Mouse (Mus musculus): ENCODE data around the gene Zfp184. TPM values are rescaled to one million over a fixed set of nuclear protein-coding genes. Genes with fewer than 3 reads are reported as not detected.

Zfp184 gene
- total RNA-seq, 1 experiment from 2014 or later, result 1.3 TPM

DNA sequence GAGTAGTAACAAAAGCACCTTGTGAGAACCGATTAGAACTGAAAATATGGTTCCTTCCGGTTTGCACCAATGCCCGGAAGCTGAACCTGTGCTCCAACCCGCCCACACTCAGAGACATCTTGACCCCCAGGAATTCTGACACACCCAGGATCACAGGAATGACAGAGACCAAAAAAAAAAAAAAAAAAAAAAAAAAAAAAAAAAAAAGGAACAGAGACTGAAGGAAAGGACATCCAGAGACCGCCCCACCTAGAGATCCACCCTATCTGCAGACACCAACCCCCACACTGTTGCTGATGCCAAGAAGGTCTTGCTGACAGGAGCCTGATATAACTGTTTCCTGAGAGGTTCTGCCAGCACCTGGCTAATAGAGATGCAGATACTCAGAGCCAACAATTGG lies 47.7 kb downstream of the Zfp184 start:
- no peak for DNase-seq

DNA sequence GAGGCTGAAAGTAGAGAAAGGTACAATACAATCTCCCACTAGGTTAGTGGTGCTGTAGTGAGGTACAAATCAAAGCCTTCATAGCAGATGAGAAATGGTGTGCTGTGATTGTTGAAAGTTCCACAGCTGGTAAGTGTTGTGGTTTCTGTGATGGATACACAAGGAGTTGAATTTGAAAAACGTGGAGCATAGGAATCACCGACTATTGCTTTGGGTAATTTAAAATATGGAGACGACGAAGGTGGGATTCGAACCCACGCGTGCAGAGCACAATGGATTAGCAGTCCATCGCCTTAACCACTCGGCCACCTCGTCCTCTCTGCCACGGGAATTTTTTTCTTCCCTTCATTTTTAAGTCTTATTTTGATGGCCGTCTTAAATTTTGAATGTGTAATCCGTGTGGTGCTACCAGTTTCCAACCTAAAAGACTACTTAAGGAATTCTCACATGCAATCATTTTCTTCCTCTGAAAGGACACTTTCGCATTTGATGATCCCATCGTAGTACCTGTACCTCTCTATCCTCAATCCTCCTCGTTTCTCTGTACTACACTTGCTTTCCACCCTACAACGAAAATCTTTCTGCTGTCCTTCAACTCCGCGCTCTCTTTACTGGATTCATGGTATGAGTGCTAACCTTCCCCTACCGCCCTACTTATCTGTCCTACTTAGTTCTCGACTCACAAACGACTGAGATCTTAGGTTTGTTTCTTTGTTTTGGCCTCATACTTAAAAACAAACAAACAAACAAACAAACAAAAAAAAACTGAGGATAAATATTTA lies 49.3 kb downstream of the Zfp184 start:
- peak; percentile 37 for DNase-seq

DNA sequence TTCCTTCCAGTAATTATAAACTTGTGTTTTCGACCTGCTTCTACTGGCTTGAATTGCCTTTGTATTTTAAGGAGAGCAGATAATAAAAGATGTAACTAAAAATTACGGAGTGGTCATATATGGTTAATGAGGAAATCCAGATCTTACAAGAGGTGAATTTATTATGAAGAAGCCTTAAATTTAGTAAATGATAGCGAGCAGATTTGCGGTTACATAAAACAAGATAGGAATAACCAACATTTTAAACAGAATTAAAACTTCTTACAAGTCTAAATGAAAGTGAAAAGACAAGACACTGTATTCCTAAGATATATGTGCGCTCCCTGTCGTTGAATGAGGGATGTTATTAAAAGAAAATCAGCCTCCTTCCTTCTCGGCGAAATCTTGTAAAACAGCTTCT lies 50.0 kb downstream of the Zfp184 start:
- DNase-seq, result no peak

DNA sequence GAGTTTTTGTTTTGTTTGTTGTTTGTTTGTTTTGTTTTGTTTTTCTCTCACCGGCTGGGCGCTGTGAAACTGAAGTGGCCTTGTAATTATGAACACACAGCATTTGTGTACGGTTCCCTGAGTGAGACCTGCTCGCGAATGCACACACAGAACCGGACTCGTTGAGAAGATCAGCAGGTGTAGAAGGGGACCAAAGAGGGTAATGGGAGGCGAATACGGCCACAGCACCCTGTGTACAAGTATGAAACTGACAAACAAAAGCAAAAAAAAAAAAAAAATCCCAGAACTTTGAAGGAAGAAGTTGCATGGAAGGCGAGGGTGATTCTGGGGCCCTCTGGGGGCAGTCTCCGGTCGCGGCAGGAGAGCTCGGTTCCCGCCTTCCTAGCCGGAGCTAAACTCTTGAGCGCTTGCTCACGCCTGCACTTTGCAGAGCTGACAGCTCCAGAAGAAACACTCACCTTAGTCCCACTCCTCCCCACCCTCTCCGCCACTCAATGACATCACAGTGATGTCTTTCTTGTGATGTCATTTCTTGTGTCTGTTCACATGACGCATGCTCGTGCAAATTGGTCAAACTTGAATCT lies 50.5 kb downstream of the Zfp184 start:
- peak; percentile 49 for DNase-seq

DNA sequence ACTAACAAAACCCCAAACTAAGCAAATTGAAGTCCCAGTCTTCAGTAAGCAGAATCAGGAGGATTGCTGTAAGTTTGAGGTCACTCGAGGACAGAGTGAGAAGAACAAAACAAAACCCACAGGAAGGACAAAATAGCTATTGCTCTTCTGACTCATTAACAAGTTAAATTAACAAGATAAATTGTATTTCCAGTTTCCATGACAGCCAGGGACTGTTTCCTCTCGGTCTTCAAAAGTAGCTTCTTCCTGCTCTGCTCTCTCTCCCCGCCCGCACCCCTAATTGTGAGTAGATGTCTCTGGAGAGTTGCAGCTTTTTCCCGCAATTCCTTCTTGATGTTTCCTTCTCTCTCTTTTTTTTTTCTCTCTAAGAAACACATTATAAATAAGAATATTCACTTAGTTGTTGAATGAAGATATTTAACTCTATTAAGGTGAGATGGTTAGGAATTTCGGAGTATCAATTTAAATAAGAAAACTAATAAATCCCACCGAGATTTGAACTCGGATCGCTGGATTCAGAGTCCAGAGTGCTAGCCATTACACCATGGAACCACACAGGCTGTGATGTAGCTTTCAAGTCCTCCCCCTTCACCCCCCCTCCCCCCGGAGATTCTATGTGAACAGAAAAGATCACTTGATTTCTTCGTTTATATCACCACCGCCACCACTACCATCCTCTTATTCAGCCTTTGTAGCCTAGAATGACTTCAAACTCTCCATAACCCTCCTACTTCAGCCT lies 51.4 kb downstream of the Zfp184 start:
- DNase-seq, result no peak

GRCm38 (mm10) chr13:21996840-21997185 lies 51.9 kb downstream of the Zfp184 start:
- DNase-seq, result no peak

DNA sequence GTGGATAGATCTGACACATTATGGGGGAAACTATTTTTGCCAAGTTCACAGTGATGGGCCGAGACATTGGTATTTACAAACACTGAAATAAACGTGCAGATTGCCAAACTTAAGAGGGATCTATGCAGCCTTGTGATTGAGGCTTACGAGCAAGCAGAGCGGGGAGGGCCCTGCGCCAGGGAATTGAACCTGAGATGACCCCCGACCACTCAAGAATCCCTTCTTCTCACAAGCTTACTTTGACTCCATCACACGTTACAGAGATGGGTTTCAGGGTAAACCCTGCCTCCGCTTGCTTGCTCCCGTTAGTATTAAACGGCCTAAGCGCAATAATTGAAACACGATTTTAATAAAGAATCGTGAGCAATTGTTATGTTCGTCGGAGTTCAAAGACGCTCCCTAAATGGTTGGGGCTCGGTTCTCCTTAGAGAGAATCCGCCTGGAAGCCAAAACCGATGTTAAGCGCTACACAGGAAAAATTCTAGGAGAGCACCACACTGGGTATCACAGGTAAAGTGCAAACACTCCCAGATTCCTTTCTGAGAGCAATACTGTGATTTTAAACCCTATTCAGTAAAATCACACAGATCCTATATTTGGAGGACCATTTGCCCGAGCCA lies 52.4 kb downstream of the Zfp184 start:
- no peak for DNase-seq

DNA sequence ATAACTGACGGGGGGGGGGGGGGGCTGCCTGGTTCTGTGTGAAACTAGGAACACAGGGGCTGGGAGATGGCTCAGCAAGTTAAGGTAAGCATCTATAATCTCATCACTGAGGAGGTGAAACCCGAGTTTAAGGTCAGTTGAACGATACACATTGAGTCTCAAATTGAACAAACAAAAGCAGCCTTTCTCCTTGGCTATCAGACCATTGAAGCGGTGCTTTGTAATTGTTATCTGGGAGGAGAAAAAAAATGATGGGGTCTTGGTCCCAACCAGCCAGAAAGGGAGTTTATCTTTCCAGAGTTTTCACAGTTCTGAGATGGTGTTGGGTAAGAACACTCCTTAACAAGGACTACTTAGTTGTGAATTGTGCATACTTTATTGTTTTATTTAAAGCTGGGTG lies 52.9 kb downstream of the Zfp184 start:
- DNase-seq, result no peak

GRCm38 (mm10) chr13:21998412-21998811 lies 53.5 kb downstream of the Zfp184 start:
- DNase-seq, result no peak

GRCm38 (mm10) chr13:21999147-21999546 lies 54.3 kb downstream of the Zfp184 start:
- DNase-seq, result no peak

DNA sequence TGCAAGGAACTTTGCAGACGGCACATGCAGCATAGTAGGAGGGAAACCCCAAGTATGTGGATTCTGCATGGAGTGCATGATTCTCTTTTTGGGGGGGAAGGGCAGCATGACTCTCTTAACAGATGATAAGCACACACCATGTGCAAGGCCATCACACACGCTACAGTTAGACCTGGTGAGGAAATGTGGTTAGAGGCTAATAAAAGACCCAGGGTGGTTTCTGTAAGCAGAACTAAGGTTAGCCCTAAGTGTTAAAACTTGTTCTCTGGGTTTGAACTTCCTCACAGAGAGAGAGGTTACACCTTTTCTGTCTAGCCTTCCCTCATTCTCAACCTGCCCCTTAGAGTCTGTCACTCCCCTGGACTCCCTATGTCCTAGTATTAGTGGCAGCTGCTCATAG lies 56.5 kb downstream of the Zfp184 start:
- no peak for DNase-seq

DNA sequence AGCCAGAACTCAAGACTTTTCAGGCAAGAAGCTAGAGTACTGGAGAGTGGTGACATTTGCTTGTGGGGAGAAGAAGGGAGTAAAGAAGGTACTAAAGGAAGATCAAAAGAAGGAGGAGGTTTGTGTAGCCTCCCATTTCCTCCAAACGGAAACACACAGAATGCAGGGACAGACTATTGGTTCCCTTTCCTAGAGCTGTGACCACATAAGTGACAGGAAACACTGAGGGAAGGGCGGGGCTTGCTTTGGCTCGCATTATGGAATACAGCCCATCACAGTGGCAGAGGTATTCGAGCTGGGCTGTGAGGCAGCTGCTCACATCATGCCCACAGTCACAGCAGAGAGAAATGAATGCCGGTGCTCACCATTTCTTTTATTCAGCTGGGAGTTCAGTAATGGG lies 56.9 kb downstream of the Zfp184 start:
- DNase-seq, result no peak

DNA sequence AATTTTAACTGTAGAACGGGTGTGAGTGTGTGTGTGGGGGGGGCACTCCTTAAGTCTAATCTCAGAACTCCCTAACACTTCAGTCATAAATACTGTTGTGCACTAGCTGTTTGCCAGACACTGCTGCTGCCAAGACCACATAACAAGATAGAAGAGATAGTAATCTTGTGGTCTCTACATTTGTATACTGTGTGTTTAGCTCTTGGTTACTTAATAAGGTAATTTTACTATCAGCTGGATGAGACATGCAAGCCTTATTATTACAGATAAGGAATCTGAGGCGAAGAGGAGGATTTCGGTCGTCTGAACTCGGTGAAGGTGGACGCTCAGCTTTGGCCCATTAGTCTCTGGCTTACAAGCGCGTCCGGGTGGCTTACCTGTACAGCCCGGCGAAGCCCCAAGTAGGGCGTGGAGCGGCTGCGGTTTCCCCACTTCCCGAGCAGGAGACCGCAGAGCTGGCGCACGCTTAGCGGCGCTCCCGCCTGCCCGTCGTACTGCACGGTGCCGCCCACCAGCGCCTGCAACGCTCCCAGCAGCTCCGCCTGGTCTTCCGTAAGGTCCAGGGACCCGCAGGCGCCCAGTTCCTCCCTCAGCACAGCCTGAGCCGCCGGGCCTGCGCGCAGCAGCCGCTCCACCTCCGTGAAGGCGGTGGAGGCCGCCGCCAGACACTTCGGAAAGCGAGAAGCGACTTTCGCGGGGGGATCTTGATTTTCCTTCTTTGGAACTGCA lies 60.9 kb downstream of the Zfp184 start:
- peak; percentile 48 for DNase-seq

DNA sequence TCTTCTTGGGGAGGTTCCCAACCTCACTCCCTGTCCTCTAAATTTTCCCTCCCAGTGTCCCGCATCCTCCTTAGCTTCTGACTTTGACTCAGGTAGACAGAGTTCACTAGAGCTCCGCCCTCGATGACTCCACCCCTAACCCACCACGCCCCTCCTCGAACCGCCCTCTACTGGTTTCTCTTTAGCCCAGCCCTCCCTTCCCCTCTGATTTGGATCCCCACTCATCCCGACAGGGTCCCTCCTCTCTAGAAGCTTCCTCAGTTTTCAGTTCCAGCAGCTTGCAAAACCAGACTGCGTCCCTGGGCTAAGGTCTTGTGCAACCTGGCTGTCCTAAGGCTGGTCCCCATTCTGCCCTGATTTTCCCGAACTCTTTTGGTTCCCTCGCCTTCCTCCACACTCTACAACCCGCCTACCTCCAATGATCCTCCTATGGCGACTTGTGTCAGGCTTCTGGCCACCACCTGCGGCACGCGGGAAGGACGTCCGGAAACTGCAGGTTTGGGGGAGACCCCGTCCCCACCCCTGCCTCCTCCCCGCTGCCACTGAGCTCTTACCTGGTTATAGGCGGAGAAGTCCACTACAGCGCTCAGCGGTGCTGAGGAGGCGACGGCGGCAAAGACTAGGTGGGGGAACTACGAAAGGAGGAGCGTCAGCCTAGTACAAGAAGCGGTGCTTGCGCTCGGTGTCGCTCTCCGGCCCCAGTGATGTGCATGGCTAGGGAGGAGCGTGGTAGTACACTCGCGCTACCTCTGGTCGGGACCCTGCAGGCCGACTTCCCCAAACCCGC lies 61.6 kb downstream of the Zfp184 start:
- peak; percentile 64 for DNase-seq

DNA sequence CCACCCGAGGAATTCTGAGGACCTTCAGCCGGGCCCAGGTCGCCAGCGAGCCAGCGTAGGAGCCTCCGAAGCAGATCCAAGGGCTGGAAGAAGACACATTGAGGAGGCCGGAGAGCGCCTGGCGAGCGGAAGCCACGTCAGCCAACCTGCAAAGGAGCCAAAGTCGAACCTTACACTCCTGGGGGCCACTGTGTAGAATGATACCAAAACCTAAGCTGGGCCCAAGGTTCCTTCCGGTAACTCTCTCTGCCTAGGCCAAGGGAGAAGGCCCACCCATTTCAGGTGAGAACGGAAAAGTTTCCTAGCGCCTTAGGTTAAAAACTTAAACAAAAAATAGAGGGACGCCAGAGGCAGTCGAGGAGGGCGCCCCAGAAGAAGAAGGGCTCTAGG lies 62.2 kb downstream of the Zfp184 start:
- DNase-seq, result no peak

GRCm38 (mm10) chr13:22007872-22008271 lies 63.0 kb downstream of the Zfp184 start:
- no peak for DNase-seq

DNA sequence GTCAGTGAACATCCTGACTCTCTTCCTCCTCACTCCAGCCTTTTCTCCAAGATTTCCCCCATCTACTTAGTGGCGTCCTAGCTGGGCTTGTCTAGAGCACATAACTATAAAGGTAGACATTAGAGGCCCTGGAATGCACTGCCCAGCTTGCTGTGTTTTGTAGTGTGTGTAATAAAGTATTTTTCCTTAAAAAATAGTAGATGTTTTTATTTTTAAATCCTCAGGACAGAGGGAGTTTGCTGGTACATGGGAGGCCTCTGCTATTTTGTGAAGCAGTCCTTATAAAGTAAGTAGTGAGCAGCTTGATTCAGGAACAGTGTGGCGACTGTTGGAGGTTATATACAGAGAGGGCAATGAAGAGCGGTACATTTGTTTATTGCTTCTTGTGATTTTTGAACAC lies 63.8 kb downstream of the Zfp184 start:
- no peak for DNase-seq

- DNase-seq, result no peak
Measured at GRCm38 (mm10) chr13:22009642-22010041, 64.7 kb downstream of the Zfp184 start, which contains the start of gene Prss16. Prss16 (minus strand) TSS chr13:22009742.

Measured in adrenal gland, postnatal 14 days (tissue).